Mouse (Mus musculus) layer of hippocampus, postnatal 10 days (tissue): Measurements from ENCODE around the gene Acbd3. TPM values are rescaled to one million over a fixed set of nuclear protein-coding genes. Genes with fewer than 3 reads are reported as not detected.

Experiments
- DNase-seq, 2 experiments: peaks; one replicate each; pipeline ENCODE4 v3.0.0; 2021; ENCODE audit warnings: low spot score in 2 of 2
- long read RNA-seq: library from polyadenylated mRNA; stranded (forward); transcript quantifications from one replicate; pipeline ENCODE4 v2.0.0, GENCODE M21; 2023
- total RNA-seq, 2 experiments: library from RNA; stranded (reverse); gene quantifications; 2 replicates each; pipeline ENCODE4 v1.2.3; 2021

Acbd3 gene
- total RNA-seq, result 10 to 100 TPM; 32.8 TPM
- long read RNA-seq, transcript Acbd3-201 (8 exons, 3,471 nt), result major isoform, 20 of 21 reads
- long read RNA-seq, partial matches to known transcripts, result 1 of 21 reads
- long read RNA-seq, other reads (novel, unspliced or antisense), result 0 of 21 reads

DNA sequence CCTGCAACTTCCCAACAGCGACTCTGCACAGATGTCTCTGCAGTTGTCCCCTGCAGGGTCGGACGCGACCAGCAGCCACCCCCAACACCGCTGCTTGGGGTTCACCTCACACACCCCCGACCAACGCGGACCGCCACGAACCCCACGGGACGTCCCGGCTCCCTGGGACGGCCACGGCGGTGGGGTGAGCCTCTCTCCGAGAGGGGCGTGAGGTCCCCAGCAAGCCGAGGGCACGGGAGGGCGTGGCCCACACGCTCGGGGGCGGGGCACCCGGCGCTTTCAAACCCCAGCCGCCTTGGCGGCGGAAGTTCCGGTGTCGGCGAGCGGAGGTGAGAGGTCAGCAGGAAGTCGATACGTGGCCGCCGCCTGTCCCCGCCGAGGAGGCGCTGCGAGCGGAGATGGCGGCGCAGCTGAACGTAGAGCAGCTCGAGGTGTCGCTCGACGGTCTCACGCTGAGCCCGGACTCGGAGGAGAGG lies at the start of gene Acbd3:
Gene Acbd3, plus strand, starts transcription at position 340 of the 476 bp plus-strand sequence.
- DNase-seq, result peak; percentile 85 to 92

DNA sequence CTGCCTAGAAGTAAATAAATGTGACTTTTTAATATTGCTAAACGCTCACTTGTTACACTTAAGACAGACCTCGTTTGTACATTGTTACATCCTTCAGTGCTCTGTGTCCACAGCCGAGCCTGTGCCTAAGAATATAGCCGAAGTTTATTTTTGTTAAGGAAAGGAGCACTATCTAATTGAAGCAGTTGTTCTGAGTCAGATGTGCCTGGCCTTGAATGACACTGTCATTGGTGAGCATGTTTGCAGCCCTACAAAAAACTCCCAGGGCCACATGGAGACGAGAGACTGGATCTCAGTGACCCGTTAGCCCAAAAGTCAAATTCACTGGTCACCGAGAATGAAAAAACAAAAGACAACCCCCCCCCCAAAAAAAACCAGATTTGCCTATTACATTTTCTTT lies 34.6 kb upstream of the Acbd3 start:
- no peak for DNase-seq

DNA sequence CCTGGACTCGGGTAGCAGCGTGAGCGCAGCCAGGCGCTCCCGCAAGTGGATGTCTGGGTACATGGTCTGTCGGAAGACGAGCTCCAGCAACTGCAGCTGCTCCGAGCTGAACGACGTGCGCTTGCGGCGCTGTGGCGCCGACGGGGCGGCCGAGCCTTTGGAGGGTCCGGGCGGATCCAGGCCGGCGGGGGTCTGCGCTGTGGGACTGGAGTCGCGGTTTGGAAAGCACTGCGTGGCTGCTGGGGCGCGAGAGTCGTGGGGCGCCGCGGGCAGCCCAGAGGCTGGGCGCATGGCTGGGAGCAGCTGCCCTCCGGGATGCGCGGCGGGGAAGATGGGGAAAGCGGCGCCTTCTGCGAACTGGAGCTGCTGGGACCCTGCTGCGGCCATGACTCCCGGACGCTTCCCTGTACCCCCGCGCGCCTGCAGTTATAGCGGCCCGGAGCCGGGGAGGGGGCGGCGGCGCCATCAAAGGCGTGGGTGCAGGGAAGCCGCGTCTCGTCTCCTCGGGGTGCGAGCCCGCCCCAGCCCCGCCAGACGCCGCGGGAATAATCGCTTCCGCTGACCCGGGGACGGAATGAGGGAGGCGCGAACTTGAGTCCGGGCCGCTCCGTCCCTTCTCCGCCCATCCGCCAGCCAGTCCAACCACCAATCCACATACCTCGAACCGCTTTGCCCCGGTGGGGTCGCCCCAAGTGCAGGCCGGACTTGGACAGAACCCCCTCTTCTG lies 29.1 kb upstream of the Acbd3 start, which contains the start of gene Mixl1:
Gene Mixl1, minus strand, starts transcription at position 409 of the 727 bp plus-strand sequence.
- DNase-seq, result peak in 1 of 2 experiments; percentile 12

DNA sequence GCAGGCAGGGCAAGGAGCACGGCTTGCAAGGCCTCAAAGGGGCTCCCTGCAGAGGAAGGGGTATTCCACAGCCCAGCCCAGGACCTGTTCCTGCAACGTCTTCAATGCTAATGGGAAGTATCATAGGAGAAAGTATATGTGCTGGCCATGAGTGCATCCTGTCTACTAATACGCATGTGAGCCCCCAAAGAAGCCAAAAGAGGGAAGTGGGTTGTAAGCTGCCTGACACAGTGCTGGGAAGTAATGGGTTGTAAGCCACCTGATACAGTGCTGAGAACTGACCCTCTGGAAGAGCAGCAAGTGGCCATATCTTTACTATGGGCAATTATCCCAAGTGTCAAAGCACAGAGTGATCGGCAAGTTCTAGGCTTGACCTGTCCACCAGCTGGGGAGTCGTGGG lies 27.8 kb upstream of the Acbd3 start:
- DNase-seq, result no peak

DNA sequence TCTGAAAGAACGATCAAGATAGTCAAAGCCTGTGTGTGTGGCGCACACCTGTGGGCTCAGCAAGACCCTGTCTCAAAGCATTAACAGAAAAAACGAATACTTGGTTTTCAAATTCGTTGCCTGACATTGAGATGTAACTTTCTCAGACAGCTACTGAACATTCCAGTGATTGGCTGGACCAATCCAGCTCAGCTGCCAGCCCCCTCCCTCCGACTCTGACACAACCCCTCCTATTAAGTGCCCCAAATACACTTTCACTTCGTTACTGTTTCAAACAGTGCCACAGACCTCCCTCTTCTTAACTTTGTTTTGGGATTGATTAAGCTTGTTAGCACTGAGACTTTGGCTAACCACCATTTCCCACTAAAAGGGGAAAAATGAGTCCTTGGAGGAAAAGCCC lies 22.4 kb upstream of the Acbd3 start:
- DNase-seq, result no peak

DNA sequence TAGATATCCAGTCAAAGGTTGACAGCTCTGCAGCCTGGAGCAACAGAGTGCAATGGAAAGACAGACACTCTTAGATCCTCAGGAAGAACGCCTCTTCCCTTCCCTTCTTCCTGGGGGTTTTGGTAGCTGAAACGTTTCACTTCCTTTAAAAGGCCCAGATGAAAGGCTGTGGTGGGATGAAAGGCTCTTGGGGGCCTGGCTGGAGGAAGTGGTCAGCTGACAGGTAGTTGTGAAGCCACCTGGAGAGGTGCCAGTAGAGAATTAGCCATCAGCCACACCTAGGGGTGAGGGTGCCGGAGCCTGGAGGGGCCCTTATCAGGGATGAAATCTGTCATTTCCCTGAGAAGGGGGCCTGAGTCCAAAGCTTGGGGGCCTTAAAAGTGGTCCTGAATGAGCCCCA lies 18.5 kb upstream of the Acbd3 start:
- DNase-seq, result no peak

DNA sequence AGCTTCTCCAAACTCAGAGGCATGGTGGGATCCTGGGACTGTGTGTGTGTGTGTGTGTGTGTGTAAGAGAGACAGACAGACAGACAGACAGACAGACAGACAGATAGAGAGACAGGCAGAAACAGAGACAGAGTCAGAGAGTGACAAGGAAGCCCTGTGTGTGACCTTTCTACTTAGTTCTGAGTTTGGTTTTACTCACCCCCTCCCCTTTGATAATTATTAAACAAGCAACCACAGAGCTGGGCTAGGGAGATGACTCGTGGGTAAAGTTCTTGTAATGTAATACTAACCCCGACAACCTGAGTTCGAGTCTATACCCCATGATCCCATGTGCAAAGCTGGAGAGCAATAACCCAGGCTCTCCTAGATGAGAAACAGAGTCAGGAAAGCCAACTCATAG lies 18.0 kb upstream of the Acbd3 start:
- DNase-seq, result no peak

DNA sequence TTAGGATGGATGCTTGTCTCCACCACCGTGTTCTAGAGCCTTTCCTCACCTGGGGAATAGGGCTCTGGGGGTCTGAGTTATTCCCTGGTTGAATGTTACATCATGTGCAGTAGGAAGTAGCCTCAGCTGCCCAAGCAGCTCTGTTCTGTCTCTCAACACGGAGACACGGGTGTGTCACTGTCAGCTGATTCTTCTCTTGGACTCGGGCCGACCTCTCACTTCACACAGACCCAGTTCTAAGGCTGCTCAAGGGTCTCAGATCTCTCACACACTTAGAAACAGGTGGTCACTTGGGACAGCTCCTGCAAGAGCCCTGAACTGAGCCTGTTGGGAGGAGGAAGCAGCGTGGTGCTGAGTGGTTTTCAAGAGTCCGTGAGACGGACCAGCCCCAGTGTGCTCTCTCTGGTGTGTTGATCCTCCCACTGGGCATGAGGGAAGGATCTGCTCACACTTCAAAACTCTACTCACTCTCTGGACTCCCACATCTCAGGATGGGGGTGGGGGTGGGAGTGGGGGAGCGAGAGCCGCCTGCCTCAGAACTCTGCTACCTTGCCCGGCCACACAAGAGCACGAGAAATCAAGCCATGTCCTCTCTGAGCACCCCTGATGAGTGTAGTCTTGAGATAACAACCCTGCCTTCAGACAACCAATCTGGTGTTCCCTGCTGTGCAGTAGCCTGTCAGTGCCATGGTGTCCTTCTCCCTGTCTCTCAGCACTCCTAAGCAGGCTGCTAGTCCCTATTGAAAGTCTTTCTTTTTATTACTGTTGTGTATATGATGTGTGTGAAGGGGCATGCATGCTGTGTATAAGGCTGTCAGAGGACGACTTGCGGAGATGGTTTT lies 16.7 kb upstream of the Acbd3 start:
- DNase-seq, result no peak

DNA sequence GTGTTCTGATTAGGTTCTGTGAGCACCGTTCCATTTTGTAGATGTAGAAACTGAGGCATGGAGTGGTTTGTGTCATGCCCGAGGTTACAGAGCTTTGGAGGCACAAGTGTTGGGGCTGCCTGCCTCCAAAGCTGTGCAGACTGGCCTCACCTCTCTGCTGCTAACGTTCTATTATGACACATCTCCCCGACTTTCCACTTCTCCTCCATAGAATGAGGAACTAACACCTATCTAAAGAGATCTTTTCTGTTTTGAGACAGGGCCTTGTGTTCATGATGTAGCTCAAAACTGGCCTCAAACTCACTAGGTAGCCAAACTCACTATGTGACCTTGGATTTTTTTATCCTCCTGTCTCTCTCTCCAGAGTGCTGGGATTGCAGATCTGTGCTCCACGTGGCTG lies 7.1 kb upstream of the Acbd3 start:
- DNase-seq, result no peak

DNA sequence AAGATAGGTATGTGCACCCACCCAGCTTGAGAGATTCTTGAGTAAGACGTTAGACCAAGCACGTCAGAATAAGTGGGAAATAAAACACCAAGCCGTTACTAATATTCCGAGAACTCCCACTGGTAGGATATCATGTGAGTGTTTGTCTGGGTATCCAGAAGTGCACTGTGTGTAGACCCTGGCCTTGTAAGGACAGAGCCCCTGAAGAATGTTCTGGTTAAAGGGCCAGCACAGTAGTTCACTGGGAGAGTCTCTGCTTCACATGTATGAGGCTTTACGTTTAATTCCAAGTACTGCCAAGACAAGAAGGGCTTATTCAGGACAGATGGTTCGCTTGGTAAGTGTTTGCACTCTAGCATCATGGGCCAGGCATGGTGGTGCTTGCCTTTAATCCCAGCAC lies 6.4 kb upstream of the Acbd3 start:
- no peak for DNase-seq

DNA sequence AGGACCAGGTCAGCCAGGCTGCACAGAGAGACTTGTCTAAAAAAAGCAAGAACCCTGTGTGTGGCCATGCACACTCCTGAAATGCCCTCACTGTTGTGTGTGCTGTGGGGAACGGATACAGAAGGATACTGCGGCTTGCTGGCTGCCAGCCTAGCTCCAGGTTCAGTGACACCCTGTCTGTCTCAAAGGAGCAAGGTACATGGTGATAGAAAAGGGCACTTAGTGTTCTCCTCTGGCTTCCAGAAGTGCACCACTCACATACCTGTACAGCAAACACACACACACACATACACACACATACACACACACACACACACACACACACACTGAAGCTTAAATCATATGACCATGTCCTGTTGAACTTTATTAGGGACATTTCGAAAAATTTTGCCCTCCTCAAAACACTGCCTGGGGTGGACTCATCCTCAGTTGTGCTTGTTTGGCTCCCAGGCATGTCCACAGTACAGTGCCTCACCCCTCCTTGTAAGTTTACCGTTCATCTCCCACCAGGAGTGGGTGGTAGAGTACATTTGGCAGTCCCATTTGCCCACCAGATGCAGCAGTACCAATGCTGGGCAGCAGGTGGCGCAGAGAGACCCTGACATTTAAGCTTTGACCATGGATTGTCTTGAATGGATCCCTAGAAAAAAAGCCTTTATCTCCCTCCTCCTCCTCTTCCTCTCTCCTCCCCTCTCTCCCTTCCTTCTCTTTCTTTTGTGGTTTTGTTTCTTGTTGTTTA lies 5.7 kb upstream of the Acbd3 start:
- DNase-seq, result peak; percentile 86 to 89

DNA sequence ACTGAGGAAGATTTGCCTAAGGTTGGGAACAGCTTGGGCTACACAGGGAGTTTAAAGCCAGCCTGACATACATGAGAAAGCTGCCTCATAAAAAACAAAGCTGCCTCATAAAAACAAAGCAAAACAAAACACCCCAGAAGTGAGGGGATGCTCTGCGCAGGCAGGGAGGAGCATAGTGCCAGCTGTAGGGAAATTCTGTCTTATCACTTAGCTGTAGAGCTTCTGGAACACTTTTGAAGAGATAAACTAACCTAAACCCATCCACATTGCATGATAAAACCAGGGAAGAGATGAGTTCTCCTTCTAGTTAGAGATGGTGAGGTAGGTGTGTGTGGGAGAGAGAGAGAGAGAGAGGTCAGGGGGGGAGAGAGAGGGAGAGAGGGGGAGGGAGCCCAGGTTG lies 3.2 kb upstream of the Acbd3 start:
- DNase-seq, result no peak

DNA sequence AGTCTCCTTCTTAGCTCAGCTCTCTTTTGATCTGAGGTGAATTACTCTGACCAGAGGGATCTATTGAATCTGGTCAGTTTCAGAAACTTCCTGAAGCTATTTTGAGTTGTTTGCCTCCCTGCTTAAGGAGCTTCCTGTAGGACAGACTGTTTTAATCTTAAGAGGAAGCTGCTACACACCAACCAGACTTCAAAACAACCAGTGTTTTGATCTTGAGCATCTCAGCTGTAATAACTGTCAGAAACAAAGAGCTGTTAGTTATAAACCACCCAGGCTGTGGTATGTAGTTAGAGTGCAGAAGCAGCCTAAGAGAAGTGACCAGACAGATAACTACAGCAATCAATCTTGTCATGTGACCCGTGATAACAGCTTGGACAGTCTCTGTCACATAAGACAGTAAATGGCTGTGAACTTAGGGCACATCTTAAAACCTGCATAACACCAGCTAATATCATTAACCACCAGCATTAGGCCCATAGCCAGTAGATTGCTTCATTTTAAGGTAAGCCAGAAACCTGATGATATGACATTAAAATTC lies 2.1 kb upstream of the Acbd3 start:
- no peak for DNase-seq

DNA sequence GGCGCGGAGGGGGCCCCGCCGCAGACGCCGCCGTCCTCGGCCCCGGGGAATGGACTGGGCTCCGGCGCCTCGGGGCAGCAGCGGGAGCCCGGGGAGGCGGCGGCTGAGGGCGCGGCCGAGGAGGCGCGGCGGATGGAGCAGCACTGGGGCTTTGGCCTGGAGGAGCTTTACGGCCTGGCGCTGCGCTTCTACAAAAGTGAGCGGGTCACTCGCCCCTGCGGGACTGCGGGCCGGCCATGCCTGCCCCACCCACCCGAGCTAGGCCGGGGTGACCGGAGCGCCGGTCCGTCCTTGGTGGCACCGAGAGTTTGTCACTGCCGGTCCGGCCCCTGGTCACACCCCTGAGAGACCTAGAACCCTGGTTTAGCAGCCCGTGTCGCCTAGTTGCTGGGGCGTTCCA lies 340 bp downstream of the Acbd3 start:
- no peak for DNase-seq

DNA sequence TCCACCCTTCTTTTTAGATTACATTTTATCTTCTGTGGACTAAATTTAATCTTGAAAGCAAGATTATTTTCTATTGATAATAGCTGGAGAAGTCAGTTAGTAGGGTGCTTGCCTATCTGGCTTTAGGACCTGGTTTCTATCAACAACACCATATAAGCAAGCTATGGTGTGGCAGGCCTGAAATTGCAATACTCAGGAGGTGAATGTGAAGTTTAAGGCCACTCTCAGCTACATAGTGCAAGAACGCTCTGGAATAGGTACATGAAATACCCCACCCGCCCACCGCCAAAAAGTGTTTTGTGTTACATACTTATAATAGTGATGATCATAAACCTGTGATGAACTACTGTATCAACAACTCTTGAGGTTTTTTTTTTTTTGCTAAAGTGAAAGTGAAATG lies 3.4 kb downstream of the Acbd3 start:
- DNase-seq, result no peak

DNA sequence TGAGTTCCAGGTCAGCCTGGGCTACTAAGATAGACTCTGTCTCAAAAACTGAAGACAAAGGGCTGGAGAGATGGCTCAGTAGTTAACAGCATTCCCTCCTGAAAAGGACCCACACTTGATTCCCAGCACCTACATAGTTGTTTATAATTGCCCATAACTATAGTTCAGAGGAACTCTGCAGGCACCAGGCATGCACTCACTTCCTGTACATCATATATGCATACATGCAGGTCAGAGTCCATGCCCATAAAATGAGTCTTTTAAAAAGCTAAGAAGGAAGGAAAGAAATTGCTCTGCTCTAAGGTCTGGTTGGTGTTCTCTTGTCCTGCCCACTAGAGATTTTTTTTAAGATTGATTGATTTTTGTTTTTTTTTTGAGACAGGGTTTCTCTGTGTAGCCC lies 22.0 kb downstream of the Acbd3 start:
- DNase-seq, result no peak

DNA sequence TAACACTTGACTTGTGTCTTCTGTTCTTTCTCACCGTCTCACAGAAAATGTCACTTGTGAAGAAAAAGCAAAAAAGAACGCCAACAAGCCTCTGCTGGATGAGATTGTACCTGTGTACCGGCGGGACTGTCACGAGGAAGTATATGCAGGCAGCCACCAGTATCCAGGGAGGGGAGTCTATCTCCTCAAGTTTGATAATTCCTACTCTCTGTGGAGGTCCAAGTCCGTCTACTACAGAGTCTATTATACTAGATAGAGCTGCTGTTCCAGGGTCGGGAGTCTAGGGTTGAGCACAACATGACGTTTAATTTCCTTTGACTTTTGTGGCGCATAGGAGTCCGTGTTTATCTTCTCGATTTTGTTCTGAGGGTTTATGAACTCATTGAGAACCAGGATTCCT lies 26.3 kb downstream of the Acbd3 start:
- DNase-seq, result no peak

DNA sequence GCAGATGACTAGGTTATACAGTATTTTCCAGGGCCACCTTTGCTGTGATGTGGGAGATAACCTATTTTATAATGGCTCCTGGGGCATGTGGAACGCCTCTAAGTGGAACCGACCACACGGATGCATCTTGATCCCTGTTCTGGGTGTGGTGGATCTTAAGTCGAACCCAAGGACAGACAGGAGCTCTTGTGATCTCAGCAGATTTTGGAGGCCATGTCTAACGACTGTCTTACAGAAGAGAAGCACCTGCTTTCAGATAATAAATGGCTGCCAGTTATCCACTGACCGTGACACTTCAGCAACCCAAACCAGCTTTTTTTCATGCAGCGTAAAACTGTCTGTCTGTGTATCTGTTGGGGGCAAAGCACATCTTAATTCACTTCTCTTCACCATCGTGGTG lies 28.5 kb downstream of the Acbd3 start:
- no peak for DNase-seq

DNA sequence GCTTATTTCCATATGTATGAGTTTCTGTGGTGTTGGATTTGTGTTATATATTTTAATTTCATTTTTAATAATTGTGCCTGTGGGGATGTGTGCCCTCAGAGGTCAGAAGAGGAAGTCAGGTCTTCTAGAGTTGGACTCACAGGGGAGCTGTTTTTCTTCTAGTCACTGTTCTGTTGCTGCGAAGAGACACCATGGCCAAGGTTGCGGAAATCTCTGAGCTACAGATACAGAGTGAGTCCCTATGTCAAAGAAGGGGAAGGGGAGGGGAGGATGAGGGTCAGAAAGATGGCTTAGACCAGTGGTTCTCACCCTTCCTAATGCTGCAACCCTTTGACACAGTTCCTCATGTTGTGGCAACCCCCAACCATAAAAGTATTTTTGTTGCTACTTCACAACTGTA lies 30.9 kb downstream of the Acbd3 start:
- DNase-seq, result no peak

DNA sequence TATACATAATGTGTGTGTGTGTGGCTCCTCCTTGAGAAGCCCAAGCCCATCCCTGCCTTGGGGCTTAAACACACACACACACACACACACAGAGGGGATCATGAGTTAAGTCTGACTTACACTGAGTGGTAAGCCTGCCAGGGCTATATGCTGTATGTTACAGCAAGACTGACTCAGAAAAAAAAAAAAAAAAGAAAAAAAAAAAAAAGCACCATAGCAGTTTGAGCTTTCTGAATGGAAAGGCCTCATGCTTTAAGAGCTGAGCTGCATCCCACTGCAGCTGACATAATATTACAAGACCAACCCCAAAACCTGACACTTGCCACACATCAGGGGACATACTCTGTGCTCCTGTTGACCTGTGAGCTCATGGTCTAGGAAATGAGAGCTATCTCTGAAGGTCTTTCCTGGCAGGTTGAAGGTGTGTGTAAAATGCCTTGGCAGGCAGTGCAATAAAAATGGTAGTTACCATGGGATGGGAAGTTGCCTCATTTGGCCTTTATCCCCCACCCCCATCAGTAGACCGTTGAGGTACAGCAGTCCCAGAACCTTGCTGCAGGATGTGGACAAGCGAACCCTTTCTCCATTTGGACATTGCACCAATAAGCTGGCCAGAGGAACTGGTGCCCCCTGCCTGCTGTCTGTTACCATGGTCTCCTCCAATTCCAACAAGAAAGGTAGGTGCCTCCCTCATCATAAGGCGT lies 31.6 kb downstream of the Acbd3 start:
- no peak for DNase-seq
